Mouse (Mus musculus) inflammation-experienced regulatory T-cells, adult 6 months (primary cell): ENCODE data around the gene H2-Aa. TPM values are rescaled to one million over a fixed set of nuclear protein-coding genes. Genes with fewer than 3 reads are reported as not detected.

Experiments used
- ATAC-seq: one replicate; pipeline ENCODE4 v1.8.0; 2017
- polyA plus RNA-seq, 3 experiments: library from polyadenylated mRNA; unstranded; fragments of 100-300 nt; shearing (Covaris generic); gene quantifications; one replicate each; pipeline ENCODE4 v1.2.1; 2017

The H2-Aa gene
- polyA plus RNA-seq, 3 experiments from 2014 or later: 9.3 to 75.1 (median 44.7) TPM

DNA sequence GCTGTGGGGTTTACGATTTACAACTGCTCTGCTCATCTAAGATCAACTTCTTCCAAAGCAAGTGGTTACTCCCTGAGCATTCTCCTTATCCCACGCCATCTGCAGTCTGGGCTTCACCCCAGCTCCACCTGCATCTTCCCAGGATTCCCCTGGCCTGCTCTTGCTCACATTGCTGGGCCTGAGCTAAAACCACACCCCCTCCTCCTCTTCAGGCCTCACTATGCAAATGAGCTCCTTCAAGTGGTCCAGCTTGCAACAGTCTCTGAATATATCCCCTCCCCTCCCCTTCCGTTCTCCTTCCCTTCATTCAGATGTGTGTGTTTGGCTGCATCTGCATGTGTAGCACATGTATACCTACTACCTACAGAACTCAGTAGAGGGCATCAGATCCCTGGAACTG is 11.7 kb upstream of the H2-Aa start:
- no peak for ATAC-seq

GRCm38 (mm10) chr17:34295891-34296794 is 8.5 kb upstream of the H2-Aa start:
- ATAC-seq: peak; percentile 89

- no peak for ATAC-seq
These were observed 7.7 kb upstream of the H2-Aa start for GRCm38 (mm10) chr17:34295307-34295706.

- no peak for ATAC-seq
These were observed 6.6 kb upstream of the H2-Aa start for GRCm38 (mm10) chr17:34294249-34294648.

- ATAC-seq: no peak
These were observed 5.9 kb upstream of the H2-Aa start for GRCm38 (mm10) chr17:34293533-34293932.

GRCm38 (mm10) chr17:34292570-34292969 is 4.9 kb upstream of the H2-Aa start:
- ATAC-seq: no peak

DNA sequence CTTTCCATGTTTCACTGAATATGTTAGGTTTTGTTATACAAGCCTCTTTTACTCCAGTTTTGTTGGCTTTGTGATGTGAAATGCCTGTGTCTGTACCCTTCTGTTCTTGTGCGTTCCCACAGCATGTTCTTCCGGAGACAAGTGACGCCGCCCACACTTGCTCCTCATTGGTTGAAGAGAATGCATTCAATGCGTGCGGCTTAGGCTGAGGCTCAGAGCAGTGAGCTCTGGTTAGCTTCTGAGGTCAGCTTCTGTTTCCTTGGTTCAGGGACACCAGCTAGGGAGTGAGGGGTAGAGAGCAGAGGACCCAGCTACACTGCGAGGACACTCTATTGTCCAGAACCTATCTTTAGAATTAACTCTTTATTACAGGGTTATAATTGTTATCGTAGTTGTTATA is 4.0 kb upstream of the H2-Aa start:
- ATAC-seq: peak; percentile 51

GRCm38 (mm10) chr17:34288131-34288530 is 508 bp upstream of the H2-Aa start:
- no peak for ATAC-seq

DNA sequence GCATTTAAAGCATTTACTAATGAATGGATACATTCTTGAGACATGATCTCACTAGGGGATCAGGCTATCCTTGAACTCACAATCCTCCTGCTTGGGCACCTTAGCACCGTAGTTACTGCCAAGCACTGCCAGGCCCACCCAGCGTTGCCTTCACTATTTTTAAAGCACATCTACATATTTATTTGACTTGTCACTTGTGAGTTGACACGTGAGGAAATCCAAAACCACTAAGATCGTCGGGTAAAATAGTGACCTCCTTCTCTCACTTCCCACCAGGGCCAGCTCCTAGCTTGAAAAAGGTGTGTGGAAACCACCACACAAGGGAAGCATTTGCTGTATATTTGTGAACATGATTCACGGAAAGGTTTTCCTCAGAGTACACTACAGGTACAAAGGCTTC is 624 bp downstream of the H2-Aa start:
- no peak for ATAC-seq

- no peak for ATAC-seq
These were observed 1.1 kb downstream of the H2-Aa start for GRCm38 (mm10) chr17:34286501-34286900.

- no peak for ATAC-seq
These were observed 1.8 kb downstream of the H2-Aa start for GRCm38 (mm10) chr17:34285848-34286247.

- no peak for ATAC-seq
These were observed 2.3 kb downstream of the H2-Aa start for GRCm38 (mm10) chr17:34285371-34285770.

DNA sequence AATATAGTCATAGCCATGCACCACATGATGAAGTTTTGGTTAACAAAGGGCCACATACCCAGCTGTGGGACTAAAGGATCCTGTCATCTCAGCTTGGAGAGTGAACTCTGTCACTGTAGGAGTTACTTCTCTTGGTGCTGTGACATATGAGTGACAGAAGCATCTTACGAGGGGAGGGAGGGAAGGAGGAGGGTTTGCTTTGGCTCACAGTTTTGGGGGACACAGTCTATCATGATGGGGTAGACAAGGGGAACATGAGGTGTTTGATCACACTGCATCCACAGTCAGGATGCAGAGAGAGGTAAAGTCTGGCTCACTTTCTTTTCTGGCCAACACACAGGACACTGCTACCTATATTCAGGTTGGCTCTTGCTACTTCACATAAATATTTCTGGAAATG is 5.8 kb downstream of the H2-Aa start:
- no peak for ATAC-seq

- no peak for ATAC-seq
These were observed 7.1 kb downstream of the H2-Aa start for GRCm38 (mm10) chr17:34280499-34281038.

DNA sequence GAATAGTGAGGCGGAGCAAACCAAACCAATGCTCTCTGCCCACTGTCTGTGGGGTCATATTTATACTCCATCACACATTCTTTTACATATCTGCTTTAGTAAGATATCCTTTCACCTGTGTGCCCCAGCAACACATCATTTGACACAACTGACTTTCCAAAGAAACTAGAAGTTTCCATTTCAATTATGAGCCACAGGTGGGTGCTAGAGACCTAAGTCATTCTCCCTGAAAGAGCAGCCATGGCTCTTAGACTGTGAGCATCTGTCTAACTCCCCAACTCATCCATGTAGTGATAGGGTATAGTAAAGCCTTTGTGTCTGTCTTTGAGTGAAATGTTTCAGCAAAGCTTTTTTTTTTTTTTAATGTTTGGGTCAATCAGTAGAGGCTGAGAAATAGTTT is 15.5 kb downstream of the H2-Aa start:
- ATAC-seq: no peak

DNA sequence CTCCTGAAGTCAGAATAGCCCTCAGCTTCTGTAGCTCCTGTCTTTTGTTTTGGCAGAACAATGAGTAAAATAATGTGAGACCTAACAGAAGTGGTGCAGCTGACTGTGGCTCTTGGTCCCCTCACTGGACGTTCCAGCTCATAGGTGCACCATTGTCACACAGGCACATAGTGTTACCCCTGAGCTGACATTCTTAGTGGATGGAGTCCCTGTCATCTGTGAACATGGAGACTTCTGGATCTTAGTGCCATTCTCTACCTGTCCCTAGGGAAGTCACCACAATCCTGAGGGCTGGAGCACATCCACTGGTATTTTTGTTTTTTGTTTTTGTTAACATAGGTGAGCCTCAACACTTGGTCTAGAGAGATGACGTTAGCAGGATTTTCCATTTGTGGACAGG is 16.7 kb downstream of the H2-Aa start:
- no peak for ATAC-seq

GRCm38 (mm10) chr17:34270230-34270629 is 17.4 kb downstream of the H2-Aa start:
- ATAC-seq: no peak

GRCm38 (mm10) chr17:34269817-34270216 is 17.8 kb downstream of the H2-Aa start:
- ATAC-seq: no peak

- ATAC-seq: no peak
These were observed 18.9 kb downstream of the H2-Aa start for GRCm38 (mm10) chr17:34268748-34269147.

DNA sequence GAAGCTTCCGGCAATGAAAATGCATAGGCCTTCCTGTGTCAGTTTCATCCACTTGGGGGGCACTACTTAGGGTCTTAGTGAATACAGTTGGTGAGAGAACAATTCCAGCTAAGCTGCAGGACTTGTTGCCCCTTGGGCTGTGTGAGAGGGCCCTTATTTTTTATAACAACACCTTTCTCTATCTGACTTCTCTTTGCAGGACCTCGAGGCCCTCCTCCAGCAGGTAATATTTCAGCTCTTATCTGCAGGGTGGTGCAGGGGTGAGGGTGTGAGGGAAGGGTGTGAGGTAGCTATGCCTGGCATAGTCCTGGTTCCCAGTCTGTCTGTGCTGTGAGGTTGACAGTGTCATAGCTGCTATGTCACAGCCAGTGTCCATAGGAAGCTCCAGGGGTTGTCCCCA is 19.4 kb downstream of the H2-Aa start:
- ATAC-seq: no peak

GRCm38 (mm10) chr17:34264452-34265351 is 22.9 kb downstream of the H2-Aa start:
- ATAC-seq: no peak

GRCm38 (mm10) chr17:34263811-34264371 is 23.7 kb downstream of the H2-Aa start:
- ATAC-seq: no peak

GRCm38 (mm10) chr17:34263068-34263467 is 24.6 kb downstream of the H2-Aa start:
- peak; percentile 82 for ATAC-seq
